Mouse (Mus musculus) erythroblast, embryonic 14.5 days (primary cell): ENCODE measurements at regions not wholly inside any gene's neighbourhood (a gene's known extent, or its start where the extent isn't known, plus 50 kb on each side); places are given as distances from the start of the nearest gene placed in this dataset.

ENCODE experiments used
- GATA1 ChIP-seq: IDR thresholded peaks from 2 replicates; pipeline ENCODE4 v1.6.1; 2012; ENCODE audit warnings: low read length, inconsistent platforms, mixed read lengths
- TAL1 ChIP-seq: IDR thresholded peaks from 3 replicates; pipeline ENCODE4 v1.6.1; 2012; ENCODE audit warnings: low read length, inconsistent platforms, mixed read lengths

- TF ChIP-seq GATA1 (no peak), TAL1 (no peak)
Measured at GRCm38 (mm10) chr1:56286386-56287045, 350.7 kb downstream of the Hsfy2 start.
